Mouse (Mus musculus): ENCODE data around the gene Olfr67. TPM values are rescaled to one million over a fixed set of nuclear protein-coding genes. Genes with fewer than 3 reads are reported as not detected.
"Not testable (repeated sequence)": the region's sequence is repeated elsewhere in the genome, so short reads cannot be mapped to it uniquely, and the experiment has no call there.

Gene Olfr67
- polyA plus RNA-seq, 1 experiment: not detected

- DNase-seq (ENCODE audit: low read depth, low spot score): no peak
- 73% methylated on average over 3 of the region's 3 CpGs for WGBS
Measured at GRCm38 (mm10) chr7:103779598-103779997, 12.0 kb downstream of the Olfr67 start, which contains the start of gene Olfr68. Olfr68 (minus strand) TSS chr7:103779698.

GRCm38 (mm10) chr7:103777652-103778051 is 14.0 kb downstream of the Olfr67 start:
- 80% methylated on average over 4 of the region's 4 CpGs for WGBS
- not testable (repeated sequence) for DNase-seq (ENCODE audit: low read depth, low spot score)

- 55% methylated on average over 2 of the region's 2 CpGs for WGBS
- DNase-seq (ENCODE audit: low read depth, low spot score): no peak
Measured at GRCm38 (mm10) chr7:103771494-103771893, 20.1 kb downstream of the Olfr67 start, which contains the start of gene Olfr69. Olfr69 (minus strand) TSS chr7:103771594.

GRCm38 (mm10) chr7:103767687-103768086 is 23.9 kb downstream of the Olfr67 start:
- DNase-seq (ENCODE audit: low read depth, low spot score): not testable (repeated sequence)
- 81% methylated on average over 6 of the region's 6 CpGs for WGBS

GRCm38 (mm10) chr7:103762212-103762611 is 29.4 kb downstream of the Olfr67 start:
- DNase-seq (ENCODE audit: low read depth, low spot score): not testable (repeated sequence)
- 79% methylated on average over 6 of the region's 6 CpGs for WGBS

- WGBS: 37% methylated on average over 2 of the region's 2 CpGs
- DNase-seq (ENCODE audit: low read depth, low spot score): no peak
Measured at GRCm38 (mm10) chr7:103757233-103757632, 34.4 kb downstream of the Olfr67 start, which contains the start of gene Olfr630. Olfr630 (minus strand) TSS chr7:103757333.

GRCm38 (mm10) chr7:103744843-103745242 is 46.8 kb downstream of the Olfr67 start, which contains the start of gene Olfr629:
Olfr629 (minus strand) TSS chr7:103744943.
- WGBS: 66% methylated on average over 2 of the region's 2 CpGs
- no peak for DNase-seq (ENCODE audit: low read depth, low spot score)

Other genes starting within 250 kb of the Olfr67 start
- gene Olfr612, start 249.1 kb downstream of the Olfr67 start, polyA plus RNA-seq (2012; rRNA removed): not detected in 2 replicates
- not detected in 2 replicates for gene Olfr613, start 243.7 kb downstream of the Olfr67 start, polyA plus RNA-seq (2012; rRNA removed)
- not detected in 2 replicates for gene Olfr615, start 235.7 kb downstream of the Olfr67 start, polyA plus RNA-seq (2012; rRNA removed)
- not detected in 2 replicates for gene Olfr616, start 222.7 kb downstream of the Olfr67 start, polyA plus RNA-seq (2012; rRNA removed)
- gene Olfr617, start 218.8 kb downstream of the Olfr67 start, polyA plus RNA-seq (2012; rRNA removed): not detected in 2 replicates
- gene Olfr618, start 201.7 kb downstream of the Olfr67 start, polyA plus RNA-seq (2012; rRNA removed): not detected in 2 replicates
- not detected in 2 replicates for gene Olfr619, start 191.2 kb downstream of the Olfr67 start, polyA plus RNA-seq (2012; rRNA removed)
- gene Olfr620, start 179.3 kb downstream of the Olfr67 start, polyA plus RNA-seq (2012; rRNA removed): not detected in 2 replicates
- not detected in 2 replicates for gene Olfr622, start 149.1 kb downstream of the Olfr67 start, polyA plus RNA-seq (2012; rRNA removed)
- not detected in 2 replicates for gene Olfr623, start 128.1 kb downstream of the Olfr67 start, polyA plus RNA-seq (2012; rRNA removed)
- gene Olfr624, start 120.6 kb downstream of the Olfr67 start, polyA plus RNA-seq (2012; rRNA removed): not detected in 2 replicates
- gene Olfr625-ps1, start 109.1 kb downstream of the Olfr67 start, polyA plus RNA-seq (2012; rRNA removed): not detected in 2 replicates
- gene Olfr243, start 77.2 kb downstream of the Olfr67 start, polyA plus RNA-seq (2012; rRNA removed): not detected in 2 replicates
- not detected in 2 replicates for gene Olfr628, start 61.4 kb downstream of the Olfr67 start, polyA plus RNA-seq (2012; rRNA removed)
- not detected in 2 replicates for gene Olfr629, start 46.9 kb downstream of the Olfr67 start, polyA plus RNA-seq (2012; rRNA removed)
- not detected in 2 replicates for gene Olfr630, start 34.5 kb downstream of the Olfr67 start, polyA plus RNA-seq (2012; rRNA removed)
- gene Olfr69, start 20.2 kb downstream of the Olfr67 start, polyA plus RNA-seq (2012; rRNA removed): not detected in 2 replicates
- gene Olfr68, start 12.1 kb downstream of the Olfr67 start, polyA plus RNA-seq (2012; rRNA removed): not detected in 2 replicates
- gene Hbb-bt, start 22.2 kb upstream of the Olfr67 start, polyA plus RNA-seq (2012; rRNA removed): 7.5 and 9.3 TPM in 2 replicates
- gene Hbb-bs, start 36.3 kb upstream of the Olfr67 start, polyA plus RNA-seq (2012; rRNA removed): 97.3 and 114 TPM in 2 replicates
- gene Hbb-bh2, start 48.7 kb upstream of the Olfr67 start, polyA plus RNA-seq (2012; rRNA removed): not detected in 2 replicates
- not detected in 2 replicates for gene Hbb-bh1, start 51.3 kb upstream of the Olfr67 start, polyA plus RNA-seq (2012; rRNA removed)
- not detected in 2 replicates for gene Hbb-y, start 61.4 kb upstream of the Olfr67 start, polyA plus RNA-seq (2012; rRNA removed)
- gene Olfr66, start 94.4 kb upstream of the Olfr67 start, polyA plus RNA-seq (2012; rRNA removed): not detected in 2 replicates
- not detected in 2 replicates for gene Olfr64, start 102.7 kb upstream of the Olfr67 start, polyA plus RNA-seq (2012; rRNA removed)
- gene Olfr65, start 111.7 kb upstream of the Olfr67 start, polyA plus RNA-seq (2012; rRNA removed): not detected in 2 replicates
- not detected in 2 replicates for gene Olfr631, start 137.0 kb upstream of the Olfr67 start, polyA plus RNA-seq (2012; rRNA removed)
- not detected in 2 replicates for gene Olfr632, start 142.5 kb upstream of the Olfr67 start, polyA plus RNA-seq (2012; rRNA removed)
- gene Olfr633, start 152.6 kb upstream of the Olfr67 start, polyA plus RNA-seq (2012; rRNA removed): not detected in 2 replicates
- gene Olfr635, start 179.3 kb upstream of the Olfr67 start, polyA plus RNA-seq (2012; rRNA removed): not detected in 2 replicates
- not detected in 2 replicates for gene Olfr638, start 206.9 kb upstream of the Olfr67 start, polyA plus RNA-seq (2012; rRNA removed)
- gene Olfr639, start 225.5 kb upstream of the Olfr67 start, polyA plus RNA-seq (2012; rRNA removed): not detected in 2 replicates
- gene Olfr640, start 233.8 kb upstream of the Olfr67 start, polyA plus RNA-seq (2012; rRNA removed): not detected in 2 replicates
- not detected in 2 replicates for gene Olfr641, start 243.6 kb upstream of the Olfr67 start, polyA plus RNA-seq (2012; rRNA removed)